Mouse (Mus musculus) gastrocnemius, postnatal 36 days (tissue): ENCODE data around the gene Rad51b. TPM values are rescaled to one million over a fixed set of nuclear protein-coding genes. Genes with fewer than 3 reads are reported as not detected.
A peak's percentile ranks its signal among the peaks of the same experiment; 100 is the strongest.

Experiments used
- DNase-seq, 2 experiments: peaks; one replicate each; pipeline ENCODE4 v3.0.0; 2022
- intact Hi-C: fragments of 180-260 bp; cut with DNase I; formaldehyde crosslinking; loops from one replicate; pipeline ENCODE4 v1.15.1; 2025
- total RNA-seq, 2 experiments: library from RNA; stranded (reverse); gene quantifications; 2 replicates each; pipeline ENCODE4 v1.2.3; 2021

The Rad51b gene
- total RNA-seq, 2 experiments from 2014 or later: 0.23 TPM; not detected in 1

DNA sequence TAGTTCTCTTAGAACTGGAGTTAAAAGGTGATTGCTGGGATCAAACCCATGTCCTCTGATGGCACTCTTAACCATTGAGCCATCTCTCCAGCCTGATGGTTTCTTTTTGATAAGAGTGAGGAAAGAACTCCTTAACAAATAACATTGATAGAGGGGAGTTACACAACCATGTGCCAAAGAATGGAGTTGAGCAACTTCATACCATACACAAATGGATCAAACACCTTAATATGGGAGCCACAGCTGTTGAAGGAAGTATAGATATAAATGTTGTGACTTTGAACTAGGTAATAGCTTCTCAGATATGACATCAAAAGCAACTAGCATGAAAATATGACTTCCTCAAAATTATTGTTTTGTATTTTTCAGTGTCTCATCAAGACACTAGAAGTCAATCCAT lies 173.0 kb downstream of the Rad51b start:
- DNase-seq: no peak
- intact Hi-C loops: no loop called here

DNA sequence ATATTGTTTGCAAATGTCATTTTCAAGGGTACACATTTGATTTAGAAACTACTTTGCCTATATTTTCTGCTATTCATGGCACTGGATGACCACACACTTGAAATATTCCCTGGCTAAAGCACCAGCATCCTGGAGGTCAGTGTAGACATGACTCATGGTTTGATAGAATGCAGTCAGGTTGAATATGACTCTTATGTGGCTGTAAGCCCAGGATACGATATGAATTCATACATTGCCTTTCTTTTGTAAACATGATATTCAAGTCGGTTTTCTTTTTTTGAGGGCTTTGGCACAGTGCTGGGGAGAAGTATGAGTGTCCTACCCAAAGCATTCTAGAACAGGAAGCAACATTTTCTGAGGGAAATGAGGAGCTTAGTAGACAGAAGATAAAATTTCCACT lies 174.8 kb downstream of the Rad51b start:
- intact Hi-C loops: no loop called here
- no peak for DNase-seq

DNA sequence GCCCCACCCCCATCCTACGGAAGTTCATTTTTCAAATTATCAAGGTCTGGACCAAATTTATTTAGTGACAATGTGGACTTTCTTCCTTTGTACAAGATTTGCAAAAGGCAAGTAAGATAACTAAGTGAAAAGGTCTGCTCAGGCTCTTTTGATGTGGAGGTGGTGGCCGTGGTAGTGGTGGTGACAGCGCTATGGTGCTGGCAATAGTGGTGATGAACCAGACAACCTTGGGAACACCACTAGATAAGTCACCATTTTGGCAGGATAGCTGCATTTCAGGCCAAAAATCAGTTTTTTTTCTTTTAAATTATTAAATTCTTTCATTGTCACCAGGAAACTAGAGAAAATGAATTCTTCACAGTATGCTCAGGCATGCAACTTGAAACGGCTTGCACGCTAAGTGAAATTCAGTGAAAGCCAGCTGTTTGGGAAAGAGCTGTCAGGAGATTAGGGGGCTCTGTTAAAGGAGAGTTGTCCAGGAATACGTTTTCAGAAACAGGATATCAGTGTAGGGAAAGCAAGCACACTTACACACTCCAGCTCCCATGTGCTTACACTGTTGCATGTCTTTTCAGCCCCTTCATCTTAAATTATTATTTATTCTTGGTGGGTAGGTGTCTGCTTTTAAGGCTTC lies 179.4 kb downstream of the Rad51b start:
- intact Hi-C loops: no loop called here
- DNase-seq: no peak

DNA sequence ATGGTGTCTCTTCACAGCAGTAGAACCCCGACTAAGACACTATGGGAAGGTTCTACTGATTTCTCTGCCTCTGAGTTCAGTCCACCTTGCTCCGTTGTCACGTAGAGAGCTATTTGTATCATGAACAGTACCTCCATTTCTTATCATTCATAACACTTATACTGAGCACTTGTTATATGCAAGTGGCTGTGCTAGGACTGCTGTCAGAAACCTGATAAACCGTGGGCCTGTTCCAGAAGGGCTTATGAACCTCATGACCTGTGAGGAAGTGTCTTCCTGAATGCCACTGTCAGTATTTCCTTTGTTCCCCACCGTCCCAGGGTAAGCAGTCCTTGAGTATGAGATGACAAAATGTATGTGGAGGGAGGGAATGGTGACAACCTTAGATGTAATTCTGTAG lies 181.7 kb downstream of the Rad51b start:
- no peak for DNase-seq
- intact Hi-C loops: no loop called here

DNA sequence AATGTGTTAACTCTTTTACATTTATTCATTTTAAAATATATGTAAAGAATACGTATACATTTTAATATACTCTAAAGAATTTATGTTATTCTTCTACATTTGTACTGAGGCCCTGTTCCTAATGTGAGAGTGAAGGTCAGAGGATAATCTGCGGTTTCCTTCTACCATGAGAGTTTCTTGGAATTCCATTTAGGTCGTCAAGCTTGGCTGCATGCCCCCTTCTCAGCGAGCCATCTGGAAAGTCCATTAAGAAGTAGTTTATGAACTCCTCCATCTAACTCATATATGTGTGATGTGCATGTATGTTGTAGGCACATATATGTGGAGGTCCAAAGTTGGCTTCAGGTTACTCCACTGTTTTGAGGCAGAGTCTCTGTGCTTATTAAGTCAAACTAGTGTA lies 188.4 kb downstream of the Rad51b start:
- DNase-seq: no peak
- intact Hi-C loops: no loop called here

DNA sequence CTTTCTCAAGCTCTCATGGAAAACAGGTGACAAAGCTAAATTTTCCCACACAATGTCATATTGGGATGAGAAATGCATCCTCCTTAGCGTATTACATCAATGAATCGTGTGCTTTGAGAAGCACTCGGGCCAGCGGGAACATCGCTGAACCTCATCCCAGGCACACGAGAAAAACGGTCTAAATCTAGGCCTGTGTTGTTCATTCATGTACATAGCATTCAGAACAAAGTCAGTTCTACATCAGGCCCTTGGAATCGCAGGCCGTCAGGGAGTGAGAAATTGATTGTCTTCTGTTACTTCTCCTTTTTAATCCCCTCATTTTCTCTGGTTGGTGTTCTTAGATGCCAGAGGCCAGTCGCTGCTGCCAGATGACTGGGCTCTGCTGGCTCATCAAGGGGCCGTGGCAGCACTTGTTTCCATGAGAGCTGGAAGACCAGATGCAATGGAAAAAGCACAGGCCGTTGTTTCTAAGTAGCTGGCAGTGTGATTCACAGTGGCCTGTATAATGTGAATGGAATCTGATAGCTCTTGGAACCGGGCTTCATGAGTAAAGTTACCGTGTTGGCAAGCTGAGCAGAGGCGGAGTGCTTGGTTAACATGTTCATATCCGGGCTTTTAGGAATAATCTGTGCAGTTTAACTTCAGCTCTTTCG lies 191.6 kb downstream of the Rad51b start:
- intact Hi-C loops: no loop called here
- DNase-seq: peak; percentile 43 to 50

DNA sequence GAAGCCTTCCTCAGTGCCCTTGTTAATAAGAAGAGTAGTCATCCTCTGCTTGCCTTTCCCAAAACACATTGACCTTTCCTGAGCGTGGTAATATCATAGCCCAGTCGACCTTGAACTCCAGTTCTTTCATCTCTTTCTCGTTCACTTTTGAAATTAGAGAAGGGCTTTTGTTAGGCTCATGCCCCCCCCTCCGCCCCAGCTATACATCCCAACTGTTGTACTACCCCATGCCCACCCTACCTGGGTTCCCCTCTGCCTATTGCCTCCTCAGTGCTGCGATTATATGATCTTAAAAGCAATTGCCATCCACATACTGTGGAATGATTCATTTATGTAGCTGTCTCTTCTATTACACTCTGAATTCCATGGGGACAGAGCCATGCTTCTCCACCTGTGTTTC lies 193.5 kb downstream of the Rad51b start:
- DNase-seq: no peak
- intact Hi-C loops: no loop called here

DNA sequence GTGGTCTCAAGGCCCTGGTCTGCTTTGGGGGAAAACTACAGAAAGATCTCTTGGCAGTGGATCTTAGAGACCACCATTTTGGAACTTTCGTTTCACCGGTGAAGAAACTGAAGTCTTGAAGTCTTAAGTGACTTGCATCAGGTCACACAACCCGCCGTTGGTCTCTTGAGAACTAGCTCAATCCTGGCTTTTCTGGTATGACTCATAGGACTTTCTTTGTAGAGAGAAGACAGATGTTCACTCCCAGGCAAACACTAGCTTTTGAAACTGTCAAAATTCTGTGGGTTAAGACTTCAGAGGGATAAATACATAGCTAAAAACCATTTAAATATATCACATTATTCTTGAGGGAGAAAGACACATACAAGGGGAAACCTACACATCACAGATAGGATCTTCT lies 195.1 kb downstream of the Rad51b start:
- no peak for DNase-seq

DNA sequence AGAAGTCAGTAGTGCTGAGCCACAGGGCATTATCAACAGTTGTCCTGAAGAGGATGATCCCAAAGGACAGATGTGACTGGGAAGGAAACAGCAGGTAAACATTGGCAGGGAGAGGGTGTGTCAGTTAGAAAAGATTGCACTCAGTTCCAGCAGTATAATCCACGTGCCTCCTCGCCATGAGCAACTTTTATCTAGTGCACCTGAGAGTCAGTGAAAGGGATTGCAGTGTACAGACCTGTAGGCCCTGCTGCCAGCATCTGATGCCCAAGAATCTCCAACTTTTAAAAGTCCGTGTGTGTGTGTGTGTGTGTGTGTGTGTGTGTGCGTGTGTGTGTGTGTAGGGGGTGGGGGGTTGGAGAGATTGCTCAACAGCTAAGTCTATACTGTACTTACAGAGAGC lies 195.5 kb downstream of the Rad51b start:
- DNase-seq: no peak
- intact Hi-C loops: no loop called here

More for the DNA sequence above, 195.1 kb downstream of the Rad51b start:
- intact Hi-C loops: no loop called here

DNA sequence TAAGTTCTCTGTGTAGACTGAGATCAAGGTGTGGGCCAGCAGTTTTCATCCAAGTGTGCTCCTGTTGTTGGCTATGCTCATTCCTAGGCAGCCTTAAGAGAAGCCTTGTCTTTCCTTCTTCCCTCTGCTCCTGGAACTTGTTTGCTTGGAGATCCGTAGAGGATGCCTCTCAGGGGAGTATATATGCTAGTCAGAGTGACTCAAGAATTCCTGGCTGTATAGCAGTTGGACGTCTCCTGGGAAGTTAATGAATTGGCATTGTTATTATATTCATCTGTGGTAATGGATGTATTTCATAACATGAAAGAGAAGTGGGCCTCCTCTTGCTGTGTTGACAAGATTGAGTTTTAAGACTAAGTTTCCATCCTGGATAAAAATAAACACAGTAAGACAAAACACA lies 196.4 kb downstream of the Rad51b start:
- intact Hi-C loops: no loop called here

DNA sequence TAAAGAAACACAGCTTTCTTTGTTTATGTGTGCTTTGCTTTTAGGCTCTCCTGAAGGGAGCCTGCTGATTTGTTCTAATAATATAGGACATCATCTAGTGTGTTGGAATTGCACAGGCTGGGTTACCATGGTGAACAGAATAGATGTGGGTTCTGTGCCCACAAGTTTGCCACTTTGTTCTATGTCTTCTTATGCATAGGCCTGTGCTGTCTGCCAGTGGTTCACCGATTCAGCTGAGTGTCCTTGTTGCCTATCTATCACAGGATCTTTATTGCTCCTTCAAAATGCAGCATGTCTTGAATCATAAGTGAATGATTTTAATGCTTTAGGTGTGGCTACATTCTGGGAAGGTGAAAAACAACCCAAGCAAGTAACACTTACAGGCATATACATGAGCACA lies 201.2 kb downstream of the Rad51b start:
- no peak for DNase-seq
- intact Hi-C loops: no loop called here

More for the DNA sequence above, 196.4 kb downstream of the Rad51b start:
- no peak for DNase-seq

DNA sequence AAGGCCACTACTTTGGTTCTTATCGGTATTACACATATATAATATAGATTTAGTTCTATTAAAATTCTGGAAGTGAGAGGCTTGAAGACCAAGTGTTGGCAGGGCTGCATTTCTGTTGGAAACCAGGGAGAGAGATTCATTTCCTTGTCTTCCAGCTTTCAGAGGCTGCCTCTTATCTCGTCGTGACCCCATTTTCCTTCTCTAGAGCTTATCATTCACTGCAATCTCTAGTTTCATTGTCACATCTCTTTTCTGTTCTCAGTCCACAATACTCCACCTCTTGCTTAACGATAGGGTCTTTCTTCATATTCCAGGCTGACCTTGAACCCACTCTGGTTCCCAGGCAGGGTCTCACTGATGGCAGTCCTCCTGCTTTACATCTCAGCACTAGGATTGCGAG lies 202.7 kb downstream of the Rad51b start:
- intact Hi-C loops: no loop called here
- no peak for DNase-seq

DNA sequence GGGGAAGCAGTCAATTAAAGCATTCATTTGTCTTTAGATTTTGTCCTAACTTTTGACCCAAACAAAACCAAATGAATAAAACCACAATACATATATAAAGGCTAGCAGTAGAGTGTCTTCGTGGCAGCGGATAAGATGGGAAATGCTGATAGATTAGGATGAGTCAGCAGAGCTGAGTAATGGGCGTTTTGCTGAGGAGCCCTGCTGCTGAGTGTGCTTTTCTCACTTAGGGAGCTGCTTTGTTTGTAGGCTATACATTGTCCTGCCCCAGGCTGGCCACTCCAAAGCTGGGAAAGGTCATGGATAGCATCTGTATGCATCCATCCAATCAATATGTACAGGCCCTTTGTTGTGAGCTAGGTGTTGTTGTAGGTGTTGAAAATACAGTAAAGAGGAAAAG lies 204.8 kb downstream of the Rad51b start:
- intact Hi-C loops: no loop called here
- DNase-seq: no peak

DNA sequence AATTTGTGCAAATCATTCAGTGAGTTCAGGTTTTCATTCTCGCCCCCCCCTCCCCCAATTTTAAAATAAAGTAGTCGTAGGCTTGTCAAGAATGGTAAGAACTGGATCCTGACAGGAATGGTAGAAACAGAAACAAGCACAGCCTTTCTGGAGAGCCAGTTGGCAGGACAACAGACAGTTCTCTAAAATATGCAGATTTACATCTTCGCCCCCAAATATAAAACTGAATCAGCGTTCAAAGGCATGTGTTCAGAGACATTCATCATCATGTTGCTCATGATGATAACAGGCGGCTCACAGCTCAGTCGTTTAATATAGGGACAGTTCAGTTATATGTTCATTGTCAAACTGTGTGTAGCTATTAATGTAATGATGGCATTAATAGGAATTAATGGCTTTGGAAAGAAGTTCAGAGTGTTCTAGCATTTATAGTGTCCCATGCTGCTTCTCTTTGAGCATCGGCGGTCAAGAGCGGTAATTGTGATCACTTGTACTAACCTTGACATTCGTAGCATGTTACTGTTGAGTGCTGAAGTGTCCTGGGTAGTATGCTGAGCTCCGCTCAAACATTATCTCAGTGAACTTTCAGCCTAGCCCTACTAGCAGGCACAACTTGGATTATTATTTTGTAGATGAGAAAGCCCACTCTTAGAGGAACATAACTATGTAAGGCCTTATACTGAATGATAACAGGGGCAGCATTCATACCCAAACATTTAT lies 205.9 kb downstream of the Rad51b start:
- intact Hi-C loops: no loop called here
- no peak for DNase-seq

DNA sequence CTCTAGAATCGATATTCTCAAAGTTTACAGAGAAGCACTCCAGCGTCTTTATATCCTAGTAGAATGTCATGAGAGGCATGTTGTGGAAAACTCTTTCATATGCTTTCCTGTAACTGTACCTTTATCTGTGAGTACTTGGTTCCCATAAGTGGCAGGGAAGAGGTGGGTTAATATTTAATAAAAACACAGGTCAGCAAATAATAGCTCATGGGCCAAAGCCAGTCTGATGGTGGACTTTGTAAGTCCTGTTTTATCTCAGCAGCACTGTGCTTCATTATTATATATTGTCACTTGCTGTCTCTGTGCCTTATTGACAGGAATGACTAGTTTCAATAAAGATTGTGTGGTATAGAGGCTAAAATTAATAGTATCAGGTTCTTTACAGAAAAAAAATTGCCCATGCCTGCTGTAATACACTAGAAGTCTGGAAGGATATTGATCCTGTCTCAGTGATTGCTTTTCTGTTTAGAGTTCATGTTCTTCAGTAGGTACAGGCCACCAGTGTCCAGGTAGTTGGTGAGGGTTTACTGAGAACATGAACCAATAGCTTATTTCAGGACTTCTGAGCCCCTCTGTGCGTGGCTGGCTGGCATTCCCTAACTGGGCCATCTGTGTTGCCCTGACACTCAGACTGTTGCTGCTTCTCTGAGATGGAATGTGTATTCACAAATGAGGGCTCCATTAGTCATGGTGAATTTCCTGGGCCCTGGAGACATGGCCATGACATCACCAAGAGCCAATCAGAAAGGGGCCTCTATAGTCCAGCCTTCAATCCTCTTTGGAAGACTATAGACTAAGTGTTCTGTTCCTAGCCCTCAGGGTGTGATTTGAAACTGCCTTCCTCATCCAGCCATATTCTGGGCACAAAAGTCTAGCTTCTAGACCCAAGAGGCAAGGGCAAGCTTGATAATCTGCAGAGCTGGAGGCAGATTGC lies 206.8 kb downstream of the Rad51b start:
- intact Hi-C loops: no loop called here
- DNase-seq: no peak

DNA sequence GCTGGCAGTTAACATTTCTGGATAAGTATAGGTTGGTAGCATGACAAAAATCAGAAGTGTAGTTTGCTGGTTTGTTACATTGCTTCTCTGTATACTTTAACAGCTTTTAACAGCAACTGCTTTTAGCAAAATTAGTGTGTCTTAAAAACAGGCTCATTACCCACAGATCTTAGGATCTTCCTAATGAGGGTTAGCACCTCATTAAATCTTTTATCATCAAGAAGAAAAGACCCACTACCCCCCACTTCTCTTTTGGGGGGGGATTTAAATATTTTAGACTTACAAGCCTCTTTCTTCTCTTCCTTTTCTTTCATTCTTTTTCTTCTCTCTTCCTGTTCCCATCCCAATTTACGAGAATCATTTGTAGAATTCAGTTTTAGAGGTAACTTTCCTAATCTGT lies 207.6 kb downstream of the Rad51b start:
- no peak for DNase-seq
- intact Hi-C loops: no loop called here

DNA sequence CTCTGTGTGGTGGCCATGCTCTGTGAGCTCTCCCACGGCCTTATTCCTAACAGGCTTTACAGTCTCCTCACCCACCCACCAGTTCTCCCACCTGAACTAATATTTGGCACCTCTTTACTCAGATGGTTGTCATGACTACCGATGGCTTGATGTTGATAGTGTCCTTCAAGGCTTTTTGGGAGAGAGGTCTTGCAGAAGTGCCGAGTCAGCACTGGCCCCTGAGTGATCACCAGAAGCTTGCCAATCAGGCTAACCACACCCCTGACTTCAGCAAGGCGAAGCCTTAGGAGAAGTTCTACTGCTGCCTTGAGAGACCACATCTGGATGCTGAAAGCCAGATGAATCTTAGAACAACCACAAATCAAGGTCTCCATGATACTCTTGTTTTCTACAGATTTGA lies 209.3 kb downstream of the Rad51b start:
- DNase-seq: no peak
- intact Hi-C loops: no loop called here

DNA sequence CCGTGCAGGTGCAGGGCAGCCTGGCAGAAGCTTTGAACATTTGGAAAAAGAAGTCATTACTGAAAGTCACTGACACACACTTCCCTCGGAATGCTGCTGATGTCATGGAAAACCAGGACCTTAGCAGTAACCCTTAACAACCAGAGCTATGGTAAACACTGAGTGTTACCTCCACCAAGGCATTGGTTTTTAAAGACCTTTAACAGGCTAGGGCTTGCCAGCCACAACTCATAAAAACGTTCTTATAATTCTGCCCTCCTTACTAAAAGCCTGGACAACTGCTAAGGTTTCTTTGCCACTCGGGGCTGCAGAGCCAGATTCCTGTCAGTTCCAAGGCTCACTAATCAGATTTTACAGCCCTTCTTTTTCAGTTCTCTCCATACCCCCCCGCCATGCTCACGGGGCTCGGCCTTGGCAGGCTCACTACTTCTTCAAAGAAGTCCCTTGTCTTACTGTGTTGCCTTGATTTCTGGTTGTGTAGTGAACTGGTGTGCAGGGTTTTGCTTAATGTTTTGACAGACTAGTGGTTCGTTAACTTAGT lies 210.1 kb downstream of the Rad51b start:
- intact Hi-C loops: no loop called here
- no peak for DNase-seq

DNA sequence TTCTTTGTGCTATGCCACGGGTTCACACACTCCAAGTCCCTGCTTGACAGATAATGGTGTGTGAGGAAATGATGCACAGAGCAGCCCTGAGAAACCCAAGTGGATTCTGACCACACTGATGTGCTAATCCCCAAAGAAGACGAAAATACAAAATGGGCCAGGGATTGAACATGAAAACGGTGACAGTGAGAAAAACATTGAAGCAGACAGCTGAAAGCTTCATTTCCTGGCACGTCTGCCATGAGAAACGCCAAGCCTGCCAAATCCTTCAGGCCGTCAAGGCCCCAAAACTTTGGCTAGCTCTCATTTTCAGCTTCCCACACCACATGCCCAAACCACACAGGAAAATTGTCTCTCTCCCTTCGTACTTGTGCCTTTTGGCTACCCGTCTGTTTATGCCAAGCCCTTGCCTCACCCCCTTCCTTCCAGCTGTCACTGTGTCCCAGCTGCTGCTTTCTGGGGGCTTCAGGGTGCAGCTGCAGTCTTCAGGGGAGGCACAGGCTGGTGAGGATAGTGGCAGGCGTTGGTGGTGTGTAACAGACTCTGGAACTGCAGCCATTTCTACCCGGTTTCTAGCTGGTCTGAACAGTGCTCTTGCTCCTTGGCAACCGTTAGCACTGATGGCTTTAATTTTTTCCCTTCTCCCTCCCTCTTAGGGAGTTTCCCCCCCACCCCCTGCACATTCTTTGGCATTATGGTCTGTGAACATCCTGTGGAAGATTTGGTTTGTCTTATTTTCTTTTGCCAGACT lies 214.5 kb downstream of the Rad51b start:
- intact Hi-C loops: no loop called here
- DNase-seq: peak; percentile 50
